Mouse (Mus musculus): ENCODE data around the gene Tent5c.

Tent5c gene

GRCm38 (mm10) chr3:100485390-100486132, 3.6 kb downstream of the Tent5c start:
- DNase-seq, result no peak

- DNase-seq, result no peak
These were observed 6.0 kb downstream of the Tent5c start for GRCm38 (mm10) chr3:100482971-100483610.

GRCm38 (mm10) chr3:100482324-100482911, 6.7 kb downstream of the Tent5c start:
- no peak for DNase-seq

GRCm38 (mm10) chr3:100480251-100481005, 8.7 kb downstream of the Tent5c start:
- no peak for DNase-seq

GRCm38 (mm10) chr3:100474950-100475472, 14.1 kb downstream of the Tent5c start:
- no peak for DNase-seq

- DNase-seq, result no peak
These were observed 14.6 kb downstream of the Tent5c start for GRCm38 (mm10) chr3:100474536-100474935.

GRCm38 (mm10) chr3:100473146-100473545, 16.0 kb downstream of the Tent5c start:
- no peak for DNase-seq

- no peak for DNase-seq
These were observed 18.2 kb downstream of the Tent5c start for GRCm38 (mm10) chr3:100470902-100471301.

GRCm38 (mm10) chr3:100470101-100470500, 19.0 kb downstream of the Tent5c start:
- DNase-seq, result no peak

- DNase-seq, result no peak
These were observed 22.6 kb downstream of the Tent5c start for GRCm38 (mm10) chr3:100466551-100466950.

GRCm38 (mm10) chr3:100464596-100464995, 24.5 kb downstream of the Tent5c start:
- DNase-seq, result no peak

GRCm38 (mm10) chr3:100463959-100464265, 25.2 kb downstream of the Tent5c start:
- no peak for DNase-seq

- no peak for DNase-seq
These were observed 25.8 kb downstream of the Tent5c start for GRCm38 (mm10) chr3:100463160-100463958.

GRCm38 (mm10) chr3:100462235-100463083, 26.7 kb downstream of the Tent5c start:
- DNase-seq, result no peak

- no peak for DNase-seq
These were observed 28.6 kb downstream of the Tent5c start for GRCm38 (mm10) chr3:100460510-100460909.

GRCm38 (mm10) chr3:100443798-100444500, 45.2 kb downstream of the Tent5c start:
- DNase-seq, result no peak

GRCm38 (mm10) chr3:100442499-100442898, 46.6 kb downstream of the Tent5c start:
- no peak for DNase-seq

- no peak for DNase-seq
These were observed 48.4 kb downstream of the Tent5c start for GRCm38 (mm10) chr3:100440754-100441153.

- DNase-seq, result no peak
These were observed 49.1 kb downstream of the Tent5c start for GRCm38 (mm10) chr3:100440009-100440408.

GRCm38 (mm10) chr3:100439088-100439487, 50.0 kb downstream of the Tent5c start:
- DNase-seq, result no peak

All from cerebellum, adult 9-10 months (tissue).